Mouse (Mus musculus) fat pad, adult 2 months (tissue): ENCODE data around the gene Il1rap.

ENCODE experiments used
- DNase-seq: peaks from one replicate; pipeline ENCODE4 v3.0.0-alpha.2; 2011; ENCODE audit warnings: low read depth, low spot score; ENCODE audit errors: extremely low read depth

Il1rap gene

DNA sequence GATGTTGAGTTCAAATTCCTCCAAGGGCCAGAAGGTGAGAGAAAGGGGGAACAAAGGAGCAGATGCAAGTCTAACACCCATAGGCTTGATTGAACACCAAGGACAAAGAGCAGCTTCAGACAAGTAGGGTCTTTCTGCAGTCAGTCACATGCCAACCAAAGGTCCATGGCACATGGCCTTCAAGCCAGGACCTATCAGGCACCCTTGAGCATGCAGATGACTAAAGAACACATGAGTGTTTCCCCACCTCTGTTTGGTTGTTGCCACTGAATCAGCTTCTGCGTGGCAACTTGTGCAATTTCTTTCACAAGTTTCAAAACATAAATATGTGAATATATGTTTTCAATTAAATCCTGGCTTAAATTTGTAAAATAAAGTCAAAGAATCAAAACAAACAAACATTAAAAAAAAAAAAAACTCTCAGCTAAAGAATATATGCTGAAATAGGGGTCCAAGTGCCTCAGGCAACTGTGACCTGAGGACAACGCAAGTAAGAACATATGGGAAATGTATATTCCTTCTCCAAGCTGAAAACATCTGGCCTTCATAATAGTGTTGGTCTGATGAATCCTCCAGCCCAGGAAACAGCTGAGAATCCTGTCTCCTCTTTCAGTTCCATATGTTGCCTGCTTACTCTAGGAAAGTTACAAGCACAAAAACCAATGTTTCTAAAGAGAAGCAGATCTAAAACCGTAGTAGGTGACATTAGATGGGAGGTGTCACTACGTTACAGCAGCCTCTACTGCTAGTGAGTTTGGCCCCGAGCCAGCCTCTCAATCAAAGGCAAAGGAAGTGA is 142.6 kb downstream of the Il1rap start:
- no peak for DNase-seq

DNA sequence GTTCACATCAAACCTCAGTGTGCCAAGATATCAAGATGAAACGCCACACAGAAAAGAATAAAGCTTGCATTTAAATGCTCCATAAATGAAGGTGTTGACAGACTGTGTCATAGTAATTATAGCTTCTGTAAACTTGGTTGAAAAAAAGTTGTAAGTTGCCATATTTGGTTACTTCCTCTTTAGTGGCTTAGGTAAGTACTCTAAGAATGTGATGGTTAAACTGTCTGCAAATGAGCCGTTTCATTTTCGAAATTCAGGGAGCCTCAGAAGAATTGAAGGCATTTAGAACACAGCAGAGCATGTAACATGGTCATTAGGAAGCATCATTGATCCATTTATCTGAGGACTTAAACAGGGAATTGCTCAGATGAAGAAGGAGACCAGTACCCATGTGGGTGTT is 146.6 kb downstream of the Il1rap start:
- no peak for DNase-seq

DNA sequence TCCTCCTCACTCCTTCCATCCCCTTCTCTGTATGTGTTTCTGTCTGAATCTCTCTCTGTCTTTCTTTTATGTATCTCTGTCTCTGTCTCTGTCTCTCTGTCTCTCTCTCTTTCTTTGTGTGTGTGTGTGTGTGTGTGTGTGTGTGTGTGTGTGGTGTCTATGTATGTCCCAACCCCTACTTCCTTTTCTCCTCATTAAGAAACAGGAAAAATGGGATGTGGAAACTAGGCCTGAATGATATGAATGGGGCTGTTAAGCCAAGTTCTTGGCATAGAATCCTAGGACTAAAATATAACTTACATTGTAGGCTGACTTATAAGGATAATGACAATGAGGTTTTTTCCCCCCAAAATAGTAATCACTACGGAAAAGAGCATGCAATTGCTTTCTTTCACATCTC is 149.4 kb downstream of the Il1rap start:
- no peak for DNase-seq

DNA sequence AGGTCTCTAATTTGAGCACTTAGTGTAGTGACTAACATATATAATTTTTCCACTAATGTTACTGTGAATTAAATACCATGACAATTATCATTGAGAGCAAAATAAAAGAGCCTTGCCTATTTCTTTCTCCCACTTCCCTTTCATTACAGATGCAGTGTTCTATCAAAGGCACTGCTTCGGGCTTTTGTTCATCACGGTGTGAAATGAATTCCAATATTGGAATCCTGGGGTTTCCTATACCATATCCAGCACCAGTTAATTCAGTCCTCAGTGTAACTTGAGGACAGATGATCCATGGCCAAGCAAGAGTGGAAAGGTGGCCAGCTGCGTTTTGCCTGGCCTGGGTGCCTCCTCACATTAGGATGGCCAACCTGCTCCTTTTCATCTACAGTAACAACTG is 151.1 kb downstream of the Il1rap start:
- DNase-seq: no peak

DNA sequence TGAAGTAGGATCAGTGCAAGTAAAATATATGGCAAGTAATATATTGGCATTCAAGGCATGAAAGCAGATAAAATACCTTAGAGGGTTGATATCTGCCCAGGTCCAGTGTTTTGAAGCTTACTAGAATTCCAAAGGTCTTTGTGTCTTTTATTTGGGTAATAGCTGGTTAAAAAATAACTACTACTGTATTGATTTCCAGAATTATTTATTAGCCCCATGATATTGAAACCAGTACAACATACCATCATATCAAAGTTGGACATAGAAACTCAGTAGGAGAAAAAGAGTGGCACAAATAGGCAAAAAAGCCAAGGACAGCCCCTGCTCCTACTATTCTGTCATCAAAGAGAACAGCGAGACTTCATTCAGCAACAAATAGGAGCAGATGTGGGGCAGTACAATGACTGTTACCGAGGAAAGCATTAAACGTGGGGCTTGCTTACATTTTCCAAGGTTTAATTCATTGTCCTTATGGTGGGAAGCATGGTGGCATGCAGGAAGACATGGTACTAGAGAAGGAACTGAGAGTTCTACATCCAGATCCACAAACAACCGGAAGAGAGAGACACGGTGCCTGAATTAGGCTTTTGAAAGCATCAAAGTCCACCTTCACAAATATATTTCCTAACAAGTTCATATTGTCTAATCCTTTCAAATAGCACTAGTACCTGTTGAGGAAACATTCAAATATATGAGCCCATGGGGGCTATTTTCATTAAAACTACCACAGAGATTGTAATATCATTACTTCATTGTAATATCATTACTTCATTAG is 174.1 kb downstream of the Il1rap start:
- DNase-seq: no peak

DNA sequence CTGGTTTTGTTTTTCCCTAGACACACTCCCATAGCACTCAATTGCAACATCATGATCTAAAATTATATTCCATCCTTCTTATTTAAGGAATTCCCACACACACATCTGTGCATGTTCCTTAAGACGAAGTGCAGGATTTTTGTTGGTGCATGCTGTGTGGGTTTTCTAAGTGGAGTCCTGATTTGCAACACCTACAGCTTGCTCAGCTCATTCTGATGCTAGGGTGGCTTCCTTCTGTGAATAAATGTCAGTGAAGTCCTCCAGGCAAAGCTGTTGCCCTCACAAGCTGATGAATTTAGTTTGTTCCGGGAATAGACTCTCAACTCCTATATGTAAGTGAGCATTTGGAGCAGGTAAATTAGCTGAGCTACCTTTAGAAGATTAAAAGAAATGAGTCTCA is 194.5 kb downstream of the Il1rap start:
- no peak for DNase-seq

DNA sequence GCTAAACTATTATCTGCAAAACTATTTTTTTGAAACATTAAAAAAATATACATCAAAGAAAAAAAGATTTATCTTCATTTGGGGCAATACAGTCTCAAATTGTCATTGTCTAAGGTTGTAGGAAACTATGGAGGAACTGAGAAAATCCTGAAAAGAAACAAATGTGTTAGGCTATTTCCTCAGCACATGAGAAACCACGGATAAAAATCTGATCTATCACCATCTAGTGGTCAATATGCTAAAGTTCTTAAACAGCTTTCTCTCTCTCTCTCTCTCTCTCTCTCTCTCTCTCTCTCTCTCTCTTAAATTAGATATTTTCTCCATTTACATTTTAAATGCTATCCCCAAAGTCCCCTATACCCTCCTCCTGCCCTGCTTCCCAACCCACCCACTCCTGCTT is 195.6 kb downstream of the Il1rap start:
- no peak for DNase-seq
